Mouse (Mus musculus): ENCODE measurements around the gene Rnf152.

DNA sequence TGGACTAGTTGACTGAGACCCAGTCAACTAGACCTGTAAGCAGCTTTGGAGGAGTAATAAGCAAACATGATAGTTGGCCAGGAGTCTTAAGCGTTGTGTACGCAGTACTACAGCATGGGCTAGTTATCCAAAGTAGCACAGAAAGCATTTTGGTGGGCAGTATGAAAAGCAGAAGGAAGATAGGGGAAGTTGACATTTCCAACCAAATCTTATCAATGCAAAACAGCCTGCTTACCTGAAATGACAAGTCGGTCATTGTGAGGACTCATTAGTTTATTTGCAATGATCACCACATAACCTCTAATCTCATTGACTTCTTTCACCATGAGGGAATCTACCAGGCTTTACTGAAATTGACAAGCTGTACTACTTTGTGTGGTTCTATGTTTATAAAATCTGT, 107.3 kb downstream of the Rnf152 start:
- no peak for TF ChIP-seq MYOG (IDR thresholded peaks at IDR 0.05; ENCODE audit: control insufficient read depth, extremely low read depth, insufficient read length)
- no peak for TF ChIP-seq CTCF (IDR thresholded peaks at IDR 0.05; ENCODE audit: control insufficient read depth, insufficient read depth, insufficient read length)
- no peak for TF ChIP-seq MAX (IDR thresholded peaks at IDR 0.05)

Measured in C2C12 (cell line).